Mouse (Mus musculus) embryonic facial prominence, embryonic 14.5 days (tissue): ENCODE results near the gene Prpf31. TPM values are rescaled to one million over a fixed set of nuclear protein-coding genes. Genes with fewer than 3 reads are reported as not detected.
"Not testable (repeated sequence)": the region's sequence is repeated elsewhere in the genome, so short reads cannot be mapped to it uniquely, and the experiment has no call there.

Source experiments
- ATAC-seq: fragments of 200-750 bp; cut with Nextera tagmentation; 2 replicates; pipeline ENCODE4 v1.8.0; 2017; ENCODE audit warnings: low read depth, moderate number of reproducible peaks, moderate TSS enrichment
- DNase-seq: peaks from one replicate; pipeline ENCODE4 v3.0.0-alpha.2; 2015; ENCODE audit warnings: low spot score
- H3K27ac ChIP-seq: fragments of 300-500 bp; sonication (generic); replicated peaks from 2 replicates; pipeline ENCODE4 v1.5.1; 2014; ENCODE audit warnings: low read depth, mild to moderate bottlenecking, low read length, moderate library complexity
- H3K27me3 ChIP-seq: fragments of 300-500 bp; sonication (generic); replicated peaks from 2 replicates; pipeline ENCODE4 v1.6.1; 2014; ENCODE audit warnings: low read length; ENCODE audit not compliant: control insufficient read depth, insufficient read depth
- H3K36me3 ChIP-seq: fragments of 300-500 bp; sonication (generic); 2 replicates; pipeline ENCODE4 v1.6.1; 2014; ENCODE audit warnings: low read length, mixed read lengths; ENCODE audit not compliant: control insufficient read depth, insufficient read depth
- H3K4me1 ChIP-seq: fragments of 300-500 bp; sonication (generic); 2 replicates; pipeline ENCODE4 v1.6.1; 2014; ENCODE audit warnings: antibody characterized with exemption, low read length; ENCODE audit not compliant: control insufficient read depth, insufficient read depth
- H3K4me2 ChIP-seq: fragments of 300-500 bp; sonication (generic); 2 replicates; pipeline ENCODE4 v1.6.1; 2014; ENCODE audit warnings: low read depth, mild to moderate bottlenecking, low read length, moderate library complexity, mixed read lengths
- H3K4me3 ChIP-seq: fragments of 300-500 bp; sonication (generic); 2 replicates; pipeline ENCODE4 v1.5.1; 2014; ENCODE audit warnings: low read depth, mild to moderate bottlenecking, low read length
- H3K9ac ChIP-seq: fragments of 300-500 bp; sonication (generic); 2 replicates; pipeline ENCODE4 v1.6.1; 2014; ENCODE audit warnings: low read depth, mild to moderate bottlenecking, low read length, moderate library complexity, mixed read lengths
- H3K9me3 ChIP-seq: fragments of 300-500 bp; sonication (generic); 2 replicates; pipeline ENCODE4 v1.6.1; 2016; ENCODE audit warnings: low read length; ENCODE audit not compliant: control insufficient read depth
- WGBS: fragments of 180-500 bp; shearing (Covaris S2); extraction: QIAGEN DNeasy Blood & Tissue Kit; methylation state at CpG from one replicate; pipeline ENCODE4 v1.1.7; 2014; 5-methylcytosine and 5-hydroxymethylcytosine counted together
- polyA plus RNA-seq: library from polyadenylated mRNA; unstranded; fragments of >200 nt; fragmentation: Nextera tagmentation; extraction: Ambion mirVana; gene quantifications from 2 replicates; pipeline ENCODE4 v1.2.1, GENCODE M21; 2014

The Prpf31 gene
- polyA plus RNA-seq, 1 experiment from 2014 or later = 74.0 TPM

- no peaks in the 10 kb centered on the region for H3K27me3 ChIP-seq
- H3K4me2 ChIP-seq = peak overlapping the region; percentile 28
- no peaks in the 10 kb centered on the region for H3K4me1 ChIP-seq
- H3K9me3 ChIP-seq = no peaks in the 10 kb centered on the region
- ATAC-seq (no peak), DNase-seq (no peak)
- H3K36me3 ChIP-seq = no peaks in the 10 kb centered on the region
- 14% methylated on average over 9 of the region's 9 CpGs for WGBS
- H3K4me3 ChIP-seq = no peak overlapping the region
- H3K27ac ChIP-seq = no peak overlapping the region
- no peak overlapping the region for H3K9ac ChIP-seq
Observed at GRCm38 (mm10) chr7:3595146-3595545, 34.6 kb upstream of the Prpf31 start.

GRCm38 (mm10) chr7:3597755-3598154, 32.0 kb upstream of the Prpf31 start:
- H3K27me3 ChIP-seq, DNase-seq, H3K4me3 ChIP-seq, ATAC-seq, H3K4me2 ChIP-seq, H3K36me3 ChIP-seq, H3K9ac ChIP-seq, H3K9me3 ChIP-seq, H3K27ac ChIP-seq, H3K4me1 ChIP-seq: not testable (repeated sequence)
- WGBS = 31% methylated on average over 1 of the region's 1 CpGs

- DNase-seq (peak; percentile 86), ATAC-seq (0 out of 2 replicates have a peak, but pooled peaks have one; percentile 50)
- Histone ChIP-seq H3K9ac (no peak overlapping the region), H3K4me2 (no peak overlapping the region), H3K9me3 (no peaks in the 10 kb centered on the region), H3K4me3 (no peak overlapping the region), H3K36me3 (no peaks in the 10 kb centered on the region), H3K27ac (no peak overlapping the region), H3K4me1 (no peaks in the 10 kb centered on the region), H3K27me3 (no peaks in the 10 kb centered on the region)
- 14% methylated on average over 4 of the region's 4 CpGs for WGBS
Observed at GRCm38 (mm10) chr7:3601119-3601518, 28.7 kb upstream of the Prpf31 start.

GRCm38 (mm10) chr7:3606798-3607197, 23.0 kb upstream of the Prpf31 start:
- Histone ChIP-seq H3K4me3 (no peak overlapping the region), H3K9ac (no peak overlapping the region), H3K27me3 (no peaks in the 10 kb centered on the region), H3K36me3 (no peaks in the 10 kb centered on the region), H3K4me2 (no peak overlapping the region), H3K4me1 (no peaks in the 10 kb centered on the region), H3K27ac (no peak overlapping the region), H3K9me3 (no peaks in the 10 kb centered on the region)
- 18% methylated on average over 2 of the region's 2 CpGs for WGBS
- 0 out of 2 replicates have a peak, but pooled peaks have one; percentile 78 for ATAC-seq
- peak; percentile 22 for DNase-seq

- H3K27me3 ChIP-seq = no peaks in the 10 kb centered on the region
- no peak overlapping the region for H3K4me2 ChIP-seq
- no peaks in the 10 kb centered on the region for H3K4me1 ChIP-seq
- H3K36me3 ChIP-seq = no peaks in the 10 kb centered on the region
- H3K4me3 ChIP-seq = no peak overlapping the region
- H3K27ac ChIP-seq = no peak overlapping the region
- H3K9me3 ChIP-seq = no peaks in the 10 kb centered on the region
- H3K9ac ChIP-seq = no peak overlapping the region
- no peak for DNase-seq
- 72% methylated on average over 6 of the region's 6 CpGs for WGBS
- no peak for ATAC-seq
Observed at GRCm38 (mm10) chr7:3607391-3607790, 22.4 kb upstream of the Prpf31 start.

GRCm38 (mm10) chr7:3608668-3609067, 21.1 kb upstream of the Prpf31 start:
- H3K27ac ChIP-seq = no peak overlapping the region
- 91% methylated on average over 3 of the region's 3 CpGs for WGBS
- H3K36me3 ChIP-seq = no peaks in the 10 kb centered on the region
- H3K4me3 ChIP-seq = no peak overlapping the region
- no peak overlapping the region for H3K9ac ChIP-seq
- DNase-seq = no peak
- H3K4me1 ChIP-seq = no peaks in the 10 kb centered on the region
- H3K4me2 ChIP-seq = no peak overlapping the region
- no peaks in the 10 kb centered on the region for H3K27me3 ChIP-seq
- H3K9me3 ChIP-seq = no peaks in the 10 kb centered on the region
- ATAC-seq = no peak

GRCm38 (mm10) chr7:3609082-3609481, 20.7 kb upstream of the Prpf31 start:
- no peak overlapping the region for H3K4me2 ChIP-seq
- DNase-seq = no peak
- no peak overlapping the region for H3K27ac ChIP-seq
- no peaks in the 10 kb centered on the region for H3K36me3 ChIP-seq
- 62% methylated on average over 3 of the region's 3 CpGs for WGBS
- H3K4me1 ChIP-seq = no peaks in the 10 kb centered on the region
- no peaks in the 10 kb centered on the region for H3K9me3 ChIP-seq
- H3K9ac ChIP-seq = no peak overlapping the region
- H3K4me3 ChIP-seq = no peak overlapping the region
- no peaks in the 10 kb centered on the region for H3K27me3 ChIP-seq
- no peak for ATAC-seq

- 81% methylated on average over 3 of the region's 3 CpGs for WGBS
- no peak overlapping the region for H3K4me3 ChIP-seq
- ATAC-seq = no peak
- H3K4me2 ChIP-seq = no peak overlapping the region
- H3K9ac ChIP-seq = no peak overlapping the region
- no peaks in the 10 kb centered on the region for H3K27me3 ChIP-seq
- no peaks in the 10 kb centered on the region for H3K4me1 ChIP-seq
- H3K27ac ChIP-seq = no peak overlapping the region
- H3K36me3 ChIP-seq = no peaks in the 10 kb centered on the region
- DNase-seq = no peak
- H3K9me3 ChIP-seq = no peaks in the 10 kb centered on the region
Observed at GRCm38 (mm10) chr7:3610437-3610836, 19.3 kb upstream of the Prpf31 start.

GRCm38 (mm10) chr7:3611006-3611405, 18.8 kb upstream of the Prpf31 start:
- Histone ChIP-seq H3K4me2 (no peak overlapping the region), H3K4me1 (no peaks in the 10 kb centered on the region), H3K9ac (no peak overlapping the region), H3K27me3 (no peaks in the 10 kb centered on the region), H3K27ac (no peak overlapping the region), H3K9me3 (no peaks in the 10 kb centered on the region), H3K4me3 (no peak overlapping the region), H3K36me3 (no peaks in the 10 kb centered on the region)
- WGBS = 85% methylated on average over 10 of the region's 13 CpGs
- ATAC-seq (no peak), DNase-seq (no peak)
